Comparison of ENCODE assay signal across 7 mouse cellular contexts in genomic region chr12:59219325-59220225, GRCm38 (mm10). TPM values are rescaled to one million over a fixed set of nuclear protein-coding genes. Genes with fewer than 3 reads are reported as not detected.
A peak's percentile ranks its signal among the peaks of the same experiment; 100 is the strongest.
DNase-seq lines count a peak whose midpoint lies in the region; ATAC-seq lines count a peak whose summit lies in the region.

TSS of gene Fbxo33 (minus strand) at chr12:59219725.

- no peaks in the 10 kb centered on the region for H3K36me3 ChIP-seq in intestine, embryonic 16.5 days (ENCODE audit: control insufficient read depth, insufficient read depth, low read length)
- H3K36me3 ChIP-seq in midbrain, embryonic 11.5 days (ENCODE audit: control insufficient read depth, insufficient read depth, low read length): no peaks in the 10 kb centered on the region

- no peaks in the 10 kb centered on the region for H3K9me3 ChIP-seq in intestine, embryonic 16.5 days (ENCODE audit: control insufficient read depth, low read length)
- no peaks in the 10 kb centered on the region for H3K9me3 ChIP-seq in midbrain, embryonic 11.5 days (ENCODE audit: control insufficient read depth, low read length)

- H3K4me1 ChIP-seq in intestine, embryonic 16.5 days (ENCODE audit: control insufficient read depth, insufficient read depth, low read length): peaks cover 9% of the 10 kb centered on the region; the same call in 1 of the 2 replicates
- H3K4me1 ChIP-seq in midbrain, embryonic 11.5 days (ENCODE audit: control insufficient read depth, insufficient read depth, low read length): peaks cover 12% of the 10 kb centered on the region

- peak; percentile 96 for DNase-seq in adrenal gland, adult 8-10 months
- DNase-seq in embryo, embryonic 9.5 days (ENCODE audit: extremely low spot score): peak; percentile 100
- peak; percentile 96 to 97 for DNase-seq in gastrocnemius, postnatal 4 days (ENCODE audit: low spot score in 2 of 2)
- DNase-seq in left cerebral cortex, postnatal 36 days (ENCODE audit: low spot score in 2 of 2): peak; percentile 96 to 97
- DNase-seq in midbrain, embryonic 11.5 days (ENCODE audit: low spot score, missing footprints): peak; percentile 100
- DNase-seq in skeletal muscle tissue, adult 2 months (ENCODE audit: low read depth, low spot score): peak; percentile 95

- H3K4me3 ChIP-seq in intestine, embryonic 16.5 days (ENCODE audit: low read length): peak within 1 kb of the TSS; percentile 87
- peak within 1 kb of the TSS; percentile 81 for H3K4me3 ChIP-seq in midbrain, embryonic 11.5 days (ENCODE audit: low read depth, low read length)

- peak within 1 kb of the TSS; percentile 86 for H3K9ac ChIP-seq in intestine, embryonic 16.5 days (ENCODE audit: low read depth, low read length)
- peak within 1 kb of the TSS; percentile 79 for H3K9ac ChIP-seq in midbrain, embryonic 11.5 days (ENCODE audit: low read length)

- ATAC-seq in intestine, embryonic 16.5 days: peak; percentile 94
- ATAC-seq in midbrain, embryonic 11.5 days (ENCODE audit: low FRiP score): peak; percentile 98

- WGBS in intestine, embryonic 16.5 days: under 1% methylated on average over 106 of the region's 109 CpGs
- under 1% methylated on average over 103 of the region's 109 CpGs for WGBS in midbrain, embryonic 11.5 days

- intact Hi-C loops in left cerebral cortex, postnatal 36 days (cut with DNase I): loop anchor here (2.0 to 10.0 kb wide), 2 partner anchors 89 to 155 kb away; partner anchors contain the start of genes Pnn and Trappc6b

- H3K27ac ChIP-seq in intestine, embryonic 16.5 days (ENCODE audit: low read length): peak within 1 kb of the TSS; percentile 95
- peak within 1 kb of the TSS; percentile 79 for H3K27ac ChIP-seq in midbrain, embryonic 11.5 days (ENCODE audit: low read depth, low read length)

- H3K4me2 ChIP-seq in intestine, embryonic 16.5 days (ENCODE audit: low read depth, low read length): peak within 1 kb of the TSS; percentile 83
- peak within 1 kb of the TSS; percentile 89 for H3K4me2 ChIP-seq in midbrain, embryonic 11.5 days

- no peaks in the 10 kb centered on the region for H3K27me3 ChIP-seq in intestine, embryonic 16.5 days (replicated peaks; ENCODE audit: control insufficient read depth, insufficient read depth, low read length)
- no peaks in the 10 kb centered on the region for H3K27me3 ChIP-seq in midbrain, embryonic 11.5 days (ENCODE audit: control insufficient read depth, insufficient read depth, low read length)

RNA-seq across cellular contexts. Expression of gene Fbxo33, which starts in this region (rescaled TPM):
- total RNA-seq in adrenal gland, adult 8-10 months (2022): 10 to 100 TPM; 41.6 to 67.2 (median 48.8) TPM
- total RNA-seq in gastrocnemius, postnatal 4 days (2021): 1 to 10 TPM; 6.9 to 7.4 TPM
- 3.5 and 3.9 TPM in 2 replicates for polyA plus RNA-seq in intestine, embryonic 16.5 days (2015; fragmentation: Nextera tagmentation; extraction: Ambion mirVana)
- 10 to 100 TPM; 62.7 to 68.2 TPM for total RNA-seq in left cerebral cortex, postnatal 36 days (2021)
- 9.9 and 10.1 TPM in 2 replicates for polyA plus RNA-seq in midbrain, embryonic 11.5 days (2014; fragmentation: Nextera tagmentation; extraction: Ambion mirVana)

Comparison
In these comparisons a context has a peak if more than half of its experiments do, and no peak if none do; other contexts are left out.
1. Peak in every context shown above with its lines: DNase-seq, ATAC-seq, H3K4me3 ChIP-seq and H3K27ac ChIP-seq.
2. RNA of gene Fbxo33 (total RNA-seq): 62.7 to 68.2 TPM in left cerebral cortex, postnatal 36 days and 41.6 to 67.2 TPM in adrenal gland, adult 8-10 months; 6.9 to 7.4 TPM in gastrocnemius, postnatal 4 days; every median in the first group is over 4 times any median in the second.